Mouse (Mus musculus) embryonic facial prominence, embryonic 15.5 days (tissue): ENCODE measurements at regions not wholly inside any gene's neighbourhood (a gene's known extent, or its start where the extent isn't known, plus 50 kb on each side); places are given as distances from the start of the nearest gene placed in this dataset.

Experiments used
- ATAC-seq: fragments of 200-750 bp; cut with Nextera tagmentation; 2 replicates; pipeline ENCODE4 v1.8.0; 2017; ENCODE audit warnings: low read depth, moderate TSS enrichment; ENCODE audit not compliant: insufficient number of reproducible peaks, low FRiP score, low TSS enrichment
- H3K27ac ChIP-seq: fragments of 300-500 bp; sonication (generic); replicated peaks from 2 replicates; pipeline ENCODE4 v1.5.1; 2015; ENCODE audit warnings: mild to moderate bottlenecking, inconsistent platforms
- H3K27me3 ChIP-seq: fragments of 300-500 bp; sonication (generic); 2 replicates; pipeline ENCODE4 v1.6.1; 2015; ENCODE audit warnings: inconsistent platforms
- H3K36me3 ChIP-seq: fragments of 300-500 bp; sonication (generic); 2 replicates; pipeline ENCODE4 v1.6.1; 2015; ENCODE audit warnings: mild to moderate bottlenecking, inconsistent platforms
- H3K4me1 ChIP-seq: fragments of 300-500 bp; sonication (generic); 2 replicates; pipeline ENCODE4 v1.6.1; 2015; ENCODE audit warnings: inconsistent platforms
- H3K4me2 ChIP-seq: fragments of 300-500 bp; sonication (generic); replicated peaks from 2 replicates; pipeline ENCODE4 v1.6.1; 2015; ENCODE audit warnings: mild to moderate bottlenecking, inconsistent platforms
- H3K4me3 ChIP-seq: fragments of 300-500 bp; sonication (generic); replicated peaks from 2 replicates; pipeline ENCODE4 v1.5.1; 2015; ENCODE audit warnings: mild to moderate bottlenecking, inconsistent platforms
- H3K9ac ChIP-seq: fragments of 300-500 bp; sonication (generic); 2 replicates; pipeline ENCODE4 v1.6.1; 2015; ENCODE audit warnings: inconsistent platforms
- H3K9me3 ChIP-seq: fragments of 300-500 bp; sonication (generic); replicated peaks from 2 replicates; pipeline ENCODE4 v1.6.1; 2016; ENCODE audit warnings: inconsistent platforms
- WGBS: fragments of 180-500 bp; shearing (Covaris S2); methylation state at CpG from one replicate; pipeline ENCODE4 v1.1.7; 2015; 5-methylcytosine and 5-hydroxymethylcytosine counted together

DNA sequence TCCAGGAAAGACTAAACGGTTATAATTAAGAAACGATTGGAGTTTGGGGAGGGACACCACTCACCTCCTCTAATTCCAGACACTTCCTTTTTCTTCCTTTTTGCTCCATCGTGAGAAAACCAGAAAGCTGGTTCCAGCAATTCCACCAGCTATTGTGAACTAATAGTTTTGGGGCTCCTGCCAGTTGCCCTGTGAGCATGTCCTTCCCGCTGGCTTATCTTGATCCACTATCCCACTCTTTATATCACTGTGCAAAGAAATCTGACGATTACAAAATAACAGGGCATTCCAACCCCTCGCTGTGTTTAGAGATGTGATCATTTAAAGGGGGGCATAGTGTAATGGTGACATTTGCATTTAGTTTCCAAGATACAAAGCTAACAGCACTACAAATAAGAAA is 130.5 kb upstream of the Nav3 start:
- H3K4me1 ChIP-seq: peaks cover 5% of the 10 kb centered on the region; the same call in 1 of the 2 replicates
- no peak overlapping the region for H3K4me3 ChIP-seq
- 67% methylated on average over 6 of the region's 6 CpGs for WGBS
- no peaks in the 10 kb centered on the region for H3K36me3 ChIP-seq
- no peak overlapping the region for H3K4me2 ChIP-seq
- H3K27me3 ChIP-seq: no peaks in the 10 kb centered on the region
- no peak for ATAC-seq
- no peak overlapping the region for H3K27ac ChIP-seq
- H3K9ac ChIP-seq: no peak overlapping the region
- H3K9me3 ChIP-seq: no peaks in the 10 kb centered on the region

DNA sequence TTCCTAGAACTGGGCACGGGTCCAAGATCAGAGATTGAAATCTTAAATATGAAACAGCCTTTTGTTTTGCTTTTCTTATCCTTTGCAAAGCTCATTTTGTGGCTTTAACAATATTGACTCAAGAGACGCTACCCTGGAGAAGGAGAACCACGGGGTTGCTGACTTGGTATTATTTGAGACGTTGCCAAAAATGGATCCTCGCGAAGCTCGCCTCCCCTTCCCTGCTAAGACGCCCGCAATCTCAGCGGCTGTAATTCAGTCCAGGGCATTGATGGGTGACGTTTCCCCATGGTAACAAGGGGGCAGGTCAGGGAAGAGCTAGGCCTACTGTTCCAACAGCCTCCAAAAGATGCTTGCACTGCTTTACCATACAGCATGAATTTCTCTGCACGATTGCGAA is 131.5 kb upstream of the Nav3 start:
- 34% methylated on average over 13 of the region's 13 CpGs for WGBS
- Histone ChIP-seq H3K9me3 (no peaks in the 10 kb centered on the region), H3K27me3 (no peaks in the 10 kb centered on the region), H3K36me3 (no peaks in the 10 kb centered on the region), H3K4me1 (peaks cover 5% of the 10 kb centered on the region; the same call in 1 of the 2 replicates), H3K4me3 (no peak overlapping the region), H3K4me2 (peak overlapping the region; percentile 24; the same call in 1 of the 2 replicates), H3K27ac (no peak overlapping the region), H3K9ac (no peak overlapping the region)
- peak; percentile 43; the same call in 1 of the 2 replicates for ATAC-seq

DNA sequence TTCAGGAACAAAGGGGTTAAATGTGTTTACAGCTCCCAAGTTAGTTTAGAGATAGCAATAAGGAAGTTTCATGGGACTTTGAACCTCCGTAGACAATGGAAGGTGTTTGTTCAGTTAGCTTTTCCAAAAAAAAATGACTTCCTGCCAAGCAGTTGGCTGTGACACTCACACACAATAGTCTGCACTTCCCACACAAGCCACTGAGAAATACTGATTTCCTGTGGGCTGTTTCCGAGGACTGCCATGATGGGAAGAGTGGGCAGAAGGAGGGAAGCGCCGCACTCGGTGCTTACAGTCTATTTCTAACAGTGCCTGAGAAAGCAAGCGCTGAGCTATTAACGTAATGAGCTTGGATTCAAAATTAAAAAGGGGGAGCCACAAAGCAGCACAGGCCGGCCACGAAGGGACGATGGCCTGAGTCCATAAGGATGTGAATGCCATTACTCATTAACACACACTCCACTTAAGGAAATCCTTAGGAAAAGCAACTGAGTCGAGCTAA is 144.4 kb upstream of the Nav3 start:
- Histone ChIP-seq H3K36me3 (no peaks in the 10 kb centered on the region), H3K9me3 (no peaks in the 10 kb centered on the region), H3K4me3 (no peak overlapping the region), H3K4me2 (no peak overlapping the region), H3K9ac (no peak overlapping the region), H3K27ac (no peak overlapping the region), H3K27me3 (no peaks in the 10 kb centered on the region), H3K4me1 (no peaks in the 10 kb centered on the region)
- WGBS: 74% methylated on average over 11 of the region's 11 CpGs
- no peak for ATAC-seq

DNA sequence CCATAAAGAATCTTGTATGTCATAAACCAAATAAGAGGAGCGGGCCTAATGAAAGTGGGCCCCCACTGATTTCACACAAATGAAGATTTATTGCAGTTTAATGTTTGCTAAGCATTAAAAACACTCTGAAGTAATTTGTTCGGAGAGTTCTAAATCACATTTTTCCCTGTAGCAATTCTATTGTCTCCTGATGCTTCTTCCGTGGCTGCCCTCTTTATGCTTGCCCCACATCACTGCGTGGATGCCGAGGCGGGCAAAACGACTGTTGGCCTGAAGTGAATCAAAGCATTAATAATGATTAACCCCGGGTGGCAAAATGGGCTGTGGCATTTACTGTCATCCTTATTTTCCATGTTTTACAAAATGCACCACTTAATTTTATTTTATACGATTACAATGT is 134.9 kb upstream of the E2f7 start:
- Histone ChIP-seq H3K4me2 (no peak overlapping the region), H3K9ac (no peak overlapping the region), H3K4me3 (no peak overlapping the region), H3K27ac (no peak overlapping the region), H3K27me3 (no peaks in the 10 kb centered on the region), H3K36me3 (no peaks in the 10 kb centered on the region), H3K4me1 (no peaks in the 10 kb centered on the region), H3K9me3 (peaks cover 9% of the 10 kb centered on the region)
- 76% methylated on average over 9 of the region's 9 CpGs for WGBS
- no peak for ATAC-seq

- no peak overlapping the region for H3K4me3 ChIP-seq
- WGBS: 39% methylated on average over 1 of the region's 1 CpGs
- no peak for ATAC-seq
Measured at GRCm38 (mm10) chr10:110617004-110617403, 128.2 kb upstream of the E2f7 start.

GRCm38 (mm10) chr10:110619193-110619592 is 126.0 kb upstream of the E2f7 start:
- Histone ChIP-seq H3K9ac (no peak overlapping the region), H3K36me3 (no peaks in the 10 kb centered on the region), H3K9me3 (0 out of 2 replicates have a peak, but pooled peaks cover 2% of the 10 kb centered on the region), H3K4me3 (no peak overlapping the region), H3K4me2 (no peak overlapping the region), H3K27me3 (no peaks in the 10 kb centered on the region), H3K27ac (no peak overlapping the region), H3K4me1 (no peaks in the 10 kb centered on the region)
- WGBS: 85% methylated on average over 7 of the region's 7 CpGs
- ATAC-seq: no peak

More at GRCm38 (mm10) chr10:110617004-110617403, 128.2 kb upstream of the E2f7 start:
- Histone ChIP-seq H3K9ac (no peak overlapping the region), H3K27me3 (no peaks in the 10 kb centered on the region), H3K9me3 (peaks cover 9% of the 10 kb centered on the region), H3K4me1 (no peaks in the 10 kb centered on the region), H3K27ac (no peak overlapping the region), H3K4me2 (no peak overlapping the region), H3K36me3 (no peaks in the 10 kb centered on the region)

DNA sequence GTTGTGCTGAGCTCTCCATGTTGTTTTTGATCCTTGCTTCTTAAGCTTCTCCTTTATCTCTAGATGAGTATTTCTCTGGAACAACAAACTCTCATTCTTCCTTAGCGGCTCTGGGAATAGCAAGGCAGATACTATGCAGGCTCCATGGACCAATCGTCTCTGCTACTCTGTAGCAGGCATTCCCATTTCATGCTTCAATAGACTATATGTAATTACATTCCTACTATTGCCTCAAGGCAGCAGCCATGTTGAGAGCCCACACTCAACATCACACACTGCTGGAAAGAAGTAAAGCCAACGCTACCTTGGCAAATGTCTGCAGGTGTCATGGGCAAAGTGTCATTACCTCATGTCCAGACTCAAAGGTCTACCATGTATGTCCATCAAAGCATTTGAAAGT is 119.6 kb upstream of the E2f7 start:
- Histone ChIP-seq H3K27me3 (no peaks in the 10 kb centered on the region), H3K9me3 (no peaks in the 10 kb centered on the region), H3K4me3 (no peak overlapping the region), H3K4me1 (no peaks in the 10 kb centered on the region), H3K27ac (no peak overlapping the region), H3K4me2 (no peak overlapping the region), H3K9ac (no peak overlapping the region), H3K36me3 (no peaks in the 10 kb centered on the region)
- no peak for ATAC-seq
- 86% methylated on average over 3 of the region's 3 CpGs for WGBS

GRCm38 (mm10) chr10:110640406-110640805 is 104.8 kb upstream of the E2f7 start:
- Histone ChIP-seq H3K27me3 (no peaks in the 10 kb centered on the region), H3K27ac (no peak overlapping the region), H3K9ac (no peak overlapping the region), H3K9me3 (no peaks in the 10 kb centered on the region), H3K4me2 (no peak overlapping the region), H3K36me3 (no peaks in the 10 kb centered on the region), H3K4me3 (no peak overlapping the region), H3K4me1 (no peaks in the 10 kb centered on the region)
- no peak for ATAC-seq
- 31% methylated on average over 10 of the region's 10 CpGs for WGBS

DNA sequence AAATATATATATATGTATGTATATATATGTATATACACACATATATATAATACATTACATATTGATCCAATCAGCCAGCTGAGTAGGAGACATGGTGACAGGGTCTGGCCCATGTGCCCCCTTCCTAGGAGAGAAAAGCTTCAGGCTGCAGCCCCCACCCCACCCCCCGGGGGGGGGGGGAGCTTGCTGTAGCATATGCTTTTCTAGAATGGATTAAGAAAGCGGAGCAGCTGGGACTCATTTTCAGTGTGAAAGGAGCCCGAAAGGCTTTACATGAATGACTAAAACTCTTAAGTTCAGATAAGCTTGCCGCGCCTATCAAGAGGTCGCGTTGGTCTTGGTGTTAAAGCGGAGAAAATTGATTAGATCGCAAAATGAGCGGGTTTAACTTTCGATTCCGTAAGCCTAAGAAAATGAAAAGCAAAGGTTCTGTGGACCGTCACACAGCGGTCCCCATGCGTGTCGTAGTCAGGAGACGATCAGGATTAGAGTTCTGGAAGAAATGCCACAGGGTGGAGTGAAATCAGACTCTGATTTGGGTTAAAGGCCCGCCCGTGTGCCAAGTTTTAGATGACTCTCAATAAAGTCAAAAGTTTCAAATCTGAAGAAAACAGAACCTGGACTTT is 103.1 kb upstream of the E2f7 start:
- 54% methylated on average over 19 of the region's 19 CpGs for WGBS
- H3K27me3 ChIP-seq: no peaks in the 10 kb centered on the region
- no peaks in the 10 kb centered on the region for H3K36me3 ChIP-seq
- no peaks in the 10 kb centered on the region for H3K4me1 ChIP-seq
- H3K4me2 ChIP-seq: peak overlapping the region; percentile 30; the same call in 1 of the 2 replicates
- no peak overlapping the region for H3K27ac ChIP-seq
- no peaks in the 10 kb centered on the region for H3K9me3 ChIP-seq
- H3K9ac ChIP-seq: no peak overlapping the region
- H3K4me3 ChIP-seq: peak overlapping the region; percentile 6; the same call in 1 of the 2 replicates
- no peak for ATAC-seq

GRCm38 (mm10) chr10:110647603-110648002 is 97.6 kb upstream of the E2f7 start:
- no peaks in the 10 kb centered on the region for H3K4me1 ChIP-seq
- ATAC-seq: no peak
- H3K27ac ChIP-seq: no peak overlapping the region
- H3K4me3 ChIP-seq: no peak overlapping the region
- no peak overlapping the region for H3K9ac ChIP-seq
- no peaks in the 10 kb centered on the region for H3K9me3 ChIP-seq
- no peak overlapping the region for H3K4me2 ChIP-seq
- 86% methylated on average over 7 of the region's 7 CpGs for WGBS
- H3K27me3 ChIP-seq: no peaks in the 10 kb centered on the region
- no peaks in the 10 kb centered on the region for H3K36me3 ChIP-seq

- Histone ChIP-seq H3K4me1 (no peaks in the 10 kb centered on the region), H3K9me3 (no peaks in the 10 kb centered on the region), H3K27ac (no peak overlapping the region), H3K36me3 (no peaks in the 10 kb centered on the region), H3K4me3 (no peak overlapping the region), H3K4me2 (no peak overlapping the region), H3K27me3 (no peaks in the 10 kb centered on the region), H3K9ac (no peak overlapping the region)
- WGBS: 68% methylated on average over 6 of the region's 6 CpGs
- ATAC-seq: no peak
Measured at GRCm38 (mm10) chr10:110650107-110650506, 95.1 kb upstream of the E2f7 start.

DNA sequence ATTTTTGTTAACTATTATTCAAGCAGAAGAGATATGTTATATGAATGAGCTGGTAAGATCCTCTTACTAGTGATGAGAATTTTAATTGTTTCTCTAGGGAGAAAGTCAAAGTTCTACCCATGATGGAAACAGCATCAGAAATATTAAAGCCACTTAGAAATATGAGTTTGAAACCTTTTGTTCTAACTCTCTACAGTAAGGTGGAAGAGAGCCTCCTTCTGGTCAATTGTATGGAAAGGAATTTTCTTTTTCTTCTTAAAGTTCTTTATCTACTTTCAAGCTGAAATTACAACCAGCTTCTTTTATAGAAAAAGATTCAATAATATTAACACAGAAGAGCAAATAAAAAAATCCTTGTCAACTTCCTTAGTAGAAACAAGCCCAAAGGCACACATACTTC is 94.4 kb upstream of the E2f7 start:
- no peaks in the 10 kb centered on the region for H3K4me1 ChIP-seq
- H3K27me3 ChIP-seq: no peaks in the 10 kb centered on the region
- H3K9ac ChIP-seq: no peak overlapping the region
- H3K36me3 ChIP-seq: no peaks in the 10 kb centered on the region
- no peaks in the 10 kb centered on the region for H3K9me3 ChIP-seq
- H3K4me3 ChIP-seq: no peak overlapping the region
- H3K27ac ChIP-seq: no peak overlapping the region
- no peak overlapping the region for H3K4me2 ChIP-seq
- no peak for ATAC-seq
